Mouse (Mus musculus): ENCODE data around the gene Vmn1r2.
"Not testable (repeated sequence)": the region's sequence is repeated elsewhere in the genome, so short reads cannot be mapped to it uniquely, and the experiment has no call there.

Vmn1r2 gene

GRCm38 (mm10) chr4:3167020-3167419 is at the start of gene Vmn1r2:
Vmn1r2 (plus strand) TSS chr4:3167320.
- not testable (repeated sequence) for DNase-seq

- DNase-seq, result not testable (repeated sequence)
Measured at GRCm38 (mm10) chr4:3147926-3148325, 19.2 kb upstream of the Vmn1r2 start.

GRCm38 (mm10) chr4:3153320-3153719 is 13.8 kb upstream of the Vmn1r2 start:
- DNase-seq, result not testable (repeated sequence)

DNA sequence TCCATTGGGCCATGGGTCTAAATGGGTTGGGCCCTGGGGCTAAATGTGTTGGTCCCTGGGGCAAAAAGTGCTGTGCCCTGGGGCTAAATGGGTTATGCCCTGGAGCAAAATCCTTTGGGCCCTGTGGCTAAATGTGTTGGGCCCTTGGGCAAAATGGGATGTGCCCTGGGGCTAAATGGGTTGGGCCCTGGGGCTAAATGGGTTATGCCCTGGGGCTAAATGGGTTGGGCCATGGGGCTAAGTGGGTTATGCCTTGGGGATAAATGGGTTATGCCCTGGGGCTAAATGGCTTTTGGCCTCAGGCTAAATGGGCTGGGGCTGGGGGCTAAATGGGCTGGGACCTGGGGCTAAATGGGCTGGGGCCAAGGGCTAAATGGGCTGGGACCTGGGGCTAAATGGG is 2.7 kb upstream of the Vmn1r2 start:
- DNase-seq, result not testable (repeated sequence)

DNA sequence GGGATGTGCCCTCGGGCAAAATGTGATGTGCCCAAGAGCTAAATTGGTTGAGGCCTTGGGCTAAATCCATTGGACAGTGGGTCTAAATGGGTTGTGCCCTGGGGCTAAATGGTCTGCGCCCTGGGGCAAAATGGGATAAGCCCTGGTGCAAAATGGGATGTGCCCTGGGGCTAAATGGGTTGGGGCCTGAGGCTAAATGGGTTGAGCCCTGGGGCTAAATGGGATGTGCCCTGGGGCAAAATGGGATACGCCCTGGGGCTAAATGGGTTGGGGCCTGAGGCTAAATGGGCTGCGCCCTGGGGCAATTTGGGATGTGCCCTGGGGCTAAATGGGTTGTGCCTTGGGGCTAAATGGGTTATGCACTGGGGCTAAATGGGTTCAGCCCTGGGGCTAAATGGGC is 2.1 kb upstream of the Vmn1r2 start:
- peak; percentile 57 for DNase-seq

DNA sequence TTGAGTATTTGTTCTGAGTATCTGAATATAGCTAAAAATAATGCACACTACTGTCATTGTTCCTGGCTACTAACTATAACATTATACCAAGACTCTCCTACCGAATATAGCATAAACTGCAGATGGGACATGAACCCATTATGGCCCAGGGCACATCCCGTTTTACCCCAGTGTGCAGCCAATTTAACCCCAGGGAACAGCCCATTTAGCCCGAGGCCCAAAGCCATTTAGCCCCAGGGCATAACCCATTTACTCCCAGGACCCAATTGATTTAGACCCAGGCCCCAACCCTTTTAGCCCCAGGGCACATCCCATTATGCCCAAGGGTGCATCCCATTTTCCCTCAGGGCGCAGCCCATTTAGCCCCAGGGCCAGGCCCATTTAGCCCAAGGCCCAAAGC is 7.5 kb downstream of the Vmn1r2 start:
- DNase-seq, result not testable (repeated sequence)

- peak; percentile 18 for DNase-seq
Measured at GRCm38 (mm10) chr4:3175756-3176155, 8.6 kb downstream of the Vmn1r2 start.

GRCm38 (mm10) chr4:3176195-3176594 is 9.1 kb downstream of the Vmn1r2 start:
- DNase-seq, result peak; percentile 8

GRCm38 (mm10) chr4:3176746-3177490 is 9.8 kb downstream of the Vmn1r2 start:
- peak; percentile 27 for DNase-seq

- not testable (repeated sequence) for DNase-seq
Measured at GRCm38 (mm10) chr4:3185258-3185657, 18.1 kb downstream of the Vmn1r2 start, which contains the start of gene Vmn1r3. Vmn1r3 (minus strand) TSS chr4:3185358.

- DNase-seq, result not testable (repeated sequence)
Measured at GRCm38 (mm10) chr4:3209643-3210217, 42.6 kb downstream of the Vmn1r2 start.

- DNase-seq, result not testable (repeated sequence)
Measured at GRCm38 (mm10) chr4:3213349-3213748, 46.2 kb downstream of the Vmn1r2 start.

- DNase-seq, result not testable (repeated sequence)
Measured at GRCm38 (mm10) chr4:3216382-3216781, 49.3 kb downstream of the Vmn1r2 start.
